Mouse (Mus musculus): Measurements from ENCODE around the gene Rnd3.

Gene Rnd3

GRCm38 (mm10) chr2:51128090-51128489, 20.8 kb downstream of the Rnd3 start:
- no peak for DNase-seq (ENCODE audit: low read depth, low spot score)

- DNase-seq (ENCODE audit: low read depth, low spot score) = no peak
These were observed 38.6 kb downstream of the Rnd3 start for GRCm38 (mm10) chr2:51110271-51110670.

- DNase-seq (ENCODE audit: low read depth, low spot score) = no peak
These were observed 40.3 kb downstream of the Rnd3 start for GRCm38 (mm10) chr2:51108631-51109030.

GRCm38 (mm10) chr2:51101187-51101586, 47.7 kb downstream of the Rnd3 start:
- no peak for DNase-seq (ENCODE audit: low read depth, low spot score)

- no peak for DNase-seq (ENCODE audit: low read depth, low spot score)
These were observed 48.9 kb downstream of the Rnd3 start for GRCm38 (mm10) chr2:51099987-51100386.

GRCm38 (mm10) chr2:51099240-51099639, 49.7 kb downstream of the Rnd3 start:
- no peak for DNase-seq (ENCODE audit: low read depth, low spot score)

GRCm38 (mm10) chr2:51090688-51091087, 58.2 kb downstream of the Rnd3 start:
- no peak for DNase-seq (ENCODE audit: low read depth, low spot score)

GRCm38 (mm10) chr2:51090049-51090448, 58.9 kb downstream of the Rnd3 start:
- no peak for DNase-seq (ENCODE audit: low read depth, low spot score)

GRCm38 (mm10) chr2:51088843-51089573, 59.9 kb downstream of the Rnd3 start:
- DNase-seq (ENCODE audit: low read depth, low spot score) = no peak

GRCm38 (mm10) chr2:51088123-51088453, 60.8 kb downstream of the Rnd3 start:
- DNase-seq (ENCODE audit: low read depth, low spot score) = no peak

- DNase-seq (ENCODE audit: low read depth, low spot score) = peak; percentile 59
These were observed 61.4 kb downstream of the Rnd3 start for GRCm38 (mm10) chr2:51087307-51088122.

GRCm38 (mm10) chr2:51085155-51085554, 63.8 kb downstream of the Rnd3 start:
- DNase-seq (ENCODE audit: low read depth, low spot score) = no peak

GRCm38 (mm10) chr2:51082714-51083351, 66.1 kb downstream of the Rnd3 start:
- no peak for DNase-seq (ENCODE audit: low read depth, low spot score)
